Mouse (Mus musculus): ENCODE measurements around the gene Cdiptos.

The Cdiptos gene

GRCm38 (mm10) chr7:126975950-126976866 is at the start of gene Cdiptos:
Gene Cdiptos (minus strand): TSS chr7:126976098.
- in situ Hi-C loops (cut with MboI; ENCODE audit: unreplicated experiment in 2 of 2) = loop anchor here in 1 of 2 experiments (5.0 kb wide), 1 partner anchor 36 kb away; the partner anchor contains the start of gene Mvp

GRCm38 (mm10) chr7:127024755-127025555 is 49.1 kb upstream of the Cdiptos start:
- in situ Hi-C loops (cut with MboI; ENCODE audit: unreplicated experiment in 2 of 2) = loop anchor here (5.0 to 10.0 kb wide), 2 partner anchors 72 to 200 kb away; no protein-coding TSS in a partner anchor

- in situ Hi-C loops (cut with MboI; ENCODE audit: unreplicated experiment in 2 of 2) = loop anchor here (5.0 to 10.0 kb wide), 2 partner anchors 73 to 201 kb away; no protein-coding TSS in a partner anchor
Observed at GRCm38 (mm10) chr7:127023896-127024690, 48.2 kb upstream of the Cdiptos start.

GRCm38 (mm10) chr7:127023272-127023691 is 47.4 kb upstream of the Cdiptos start:
- in situ Hi-C loops (cut with MboI; ENCODE audit: unreplicated experiment in 2 of 2) = loop anchor here (5.0 to 10.0 kb wide), 2 partner anchors 74 to 202 kb away; no protein-coding TSS in a partner anchor

GRCm38 (mm10) chr7:127022528-127023271 is 46.8 kb upstream of the Cdiptos start:
- in situ Hi-C loops (cut with MboI; ENCODE audit: unreplicated experiment in 2 of 2) = loop anchor here (5.0 to 10.0 kb wide), 2 partner anchors 75 to 202 kb away; no protein-coding TSS in a partner anchor

- in situ Hi-C loops (cut with MboI; ENCODE audit: unreplicated experiment in 2 of 2) = loop anchor here (5.0 to 10.0 kb wide), 2 partner anchors 75 to 203 kb away; no protein-coding TSS in a partner anchor
Observed at GRCm38 (mm10) chr7:127021563-127022527, 45.9 kb upstream of the Cdiptos start.

- in situ Hi-C loops (cut with MboI; ENCODE audit: unreplicated experiment in 2 of 2) = loop anchor here (5.0 to 10.0 kb wide), 2 partner anchors 76 to 204 kb away; no protein-coding TSS in a partner anchor
Observed at GRCm38 (mm10) chr7:127020901-127021562, 45.1 kb upstream of the Cdiptos start, which contains the start of the genes Gm42742 and Prrt2. Gene Gm42742 (minus strand): TSS chr7:127021097. Gene Prrt2 (minus strand): TSS chr7:127021211.

GRCm38 (mm10) chr7:127020491-127020890 is 44.6 kb upstream of the Cdiptos start:
- in situ Hi-C loops (cut with MboI; ENCODE audit: unreplicated experiment in 2 of 2) = loop anchor here (5.0 to 10.0 kb wide), 2 partner anchors 77 to 204 kb away; no protein-coding TSS in a partner anchor

GRCm38 (mm10) chr7:127020031-127020430 is 44.1 kb upstream of the Cdiptos start:
- in situ Hi-C loops (cut with MboI; ENCODE audit: unreplicated experiment in 2 of 2) = loop anchor here (5.0 to 10.0 kb wide), 2 partner anchors 77 to 205 kb away; no protein-coding TSS in a partner anchor

- in situ Hi-C loops (cut with MboI; ENCODE audit: unreplicated experiment in 2 of 2) = loop anchor here (5.0 kb wide), 2 partner anchors 83 to 187 kb away; partner anchors contain the start of gene 4930451I11Rik (in 1 of the 2)
Observed at GRCm38 (mm10) chr7:127019306-127019960, 43.5 kb upstream of the Cdiptos start.

- in situ Hi-C loops (cut with MboI; ENCODE audit: unreplicated experiment in 2 of 2) = loop anchor here (5.0 kb wide), 2 partner anchors 84 to 186 kb away; partner anchors contain the start of gene 4930451I11Rik (in 1 of the 2)
Observed at GRCm38 (mm10) chr7:127018416-127019305, 42.8 kb upstream of the Cdiptos start.

- in situ Hi-C loops (cut with MboI; ENCODE audit: unreplicated experiment in 2 of 2) = loop anchor here (5.0 kb wide), 2 partner anchors 84 to 186 kb away; partner anchors contain the start of gene 4930451I11Rik (in 1 of the 2)
Observed at GRCm38 (mm10) chr7:127017950-127018345, 42.0 kb upstream of the Cdiptos start.

GRCm38 (mm10) chr7:127016971-127017949 is 41.4 kb upstream of the Cdiptos start, which contains the start of gene Pagr1a:
Gene Pagr1a (minus strand): TSS chr7:127017352.
- in situ Hi-C loops (cut with MboI; ENCODE audit: unreplicated experiment in 2 of 2) = loop anchor here (5.0 kb wide), 2 partner anchors 85 to 185 kb away; partner anchors contain the start of gene 4930451I11Rik (in 1 of the 2)

GRCm38 (mm10) chr7:127016486-127016938 is 40.6 kb upstream of the Cdiptos start:
- in situ Hi-C loops (cut with MboI; ENCODE audit: unreplicated experiment in 2 of 2) = loop anchor here (5.0 kb wide), 2 partner anchors 86 to 184 kb away; partner anchors contain the start of gene 4930451I11Rik (in 1 of the 2)
